Mouse (Mus musculus): ENCODE results near the gene Arhgap29. TPM values are rescaled to one million over a fixed set of nuclear protein-coding genes. Genes with fewer than 3 reads are reported as not detected.

The Arhgap29 gene
- polyA plus RNA-seq, 2 experiments: 3.9 to 5.3 TPM

GRCm38 (mm10) chr3:122064556-122065410 lies 112.4 kb downstream of the Arhgap29 start:
- DNase-seq (ENCODE audit: low read depth in 3 of 3, low spot score in 3 of 3) (no peak), ATAC-seq (ENCODE audit: insufficient read depth) (no peak)
- no peaks in the 10 kb centered on the region for H3K36me3 ChIP-seq (replicated peaks; ENCODE audit: control insufficient read depth, insufficient read depth, low read depth)
- H3K9me3 ChIP-seq (ENCODE audit: control insufficient read depth, low read length): no peaks in the 10 kb centered on the region
- no peak overlapping the region for H3K4me2 ChIP-seq (ENCODE audit: low read depth)
- H3K9ac ChIP-seq (replicated peaks): no peak overlapping the region
- no peak overlapping the region for H3K4me3 ChIP-seq (ENCODE audit: insufficient read depth in 1 of 2, low read depth in 2 of 2, low read length in 2 of 2)
- no peak overlapping the region for H3K27ac ChIP-seq
- H3K27me3 ChIP-seq (ENCODE audit: control insufficient read depth, insufficient read depth, low read length): no peaks in the 10 kb centered on the region
- H3K4me1 ChIP-seq (replicated peaks; ENCODE audit: control insufficient read depth in 2 of 2, insufficient read depth in 2 of 2, low read length in 1 of 2): no peaks in the 10 kb centered on the region
- TF ChIP-seq EP300 (IDR thresholded peaks at IDR 0.05; ENCODE audit: low read depth): no peak
- no peak for TF ChIP-seq CTCF (IDR thresholded peaks at IDR 0.05; ENCODE audit: low read depth)
- 58% methylated on average over 13 of the region's 13 CpGs for WGBS (ENCODE audit: insufficient replicate concordance)

Other genes with a start within 250 kb of the Arhgap29 start
- gene F3, start 229.0 kb upstream of the Arhgap29 start, polyA plus RNA-seq (2012; rRNA removed): 0.27 and 0.33 TPM in 2 replicates
- 0.39 TPM in 2 replicates for gene F3, start 229.0 kb upstream of the Arhgap29 start, polyA plus RNA-seq (2014; fragmentation: Nextera tagmentation; extraction: Ambion mirVana)
- gene Abcd3, start 137.2 kb upstream of the Arhgap29 start, polyA plus RNA-seq (2012; rRNA removed): 3.6 and 6.1 TPM in 2 replicates
- gene Abcd3, start 137.2 kb upstream of the Arhgap29 start, polyA plus RNA-seq (2014; fragmentation: Nextera tagmentation; extraction: Ambion mirVana): 16.5 and 18.8 TPM in 2 replicates
- gene Abca4, start 91.9 kb downstream of the Arhgap29 start, polyA plus RNA-seq (2012; rRNA removed): 0.35 TPM in 2 replicates
- 0.53 and 0.69 TPM in 2 replicates for gene Abca4, start 91.9 kb downstream of the Arhgap29 start, polyA plus RNA-seq (2014; fragmentation: Nextera tagmentation; extraction: Ambion mirVana)